Mouse (Mus musculus) hindbrain, embryonic 10.5 days (tissue): Measurements from ENCODE around the gene Man1a. TPM values are rescaled to one million over a fixed set of nuclear protein-coding genes. Genes with fewer than 3 reads are reported as not detected.

ENCODE experiments used
- DNase-seq: peaks from one replicate; pipeline ENCODE4 v3.0.0-alpha.2; 2017; ENCODE audit warnings: low spot score
- H3K27ac ChIP-seq: fragments of 300-500 bp; sonication (generic); 2 replicates; pipeline ENCODE4 v1.5.1; 2016; ENCODE audit warnings: mild to moderate bottlenecking, moderate library complexity
- H3K27me3 ChIP-seq: fragments of 300-500 bp; sonication (generic); 2 replicates; pipeline ENCODE4 v1.6.1; 2016; ENCODE audit warnings: mild to moderate bottlenecking; ENCODE audit not compliant: poor library complexity, insufficient read depth, severe bottlenecking
- H3K36me3 ChIP-seq: fragments of 300-500 bp; sonication (generic); 2 replicates; pipeline ENCODE4 v1.6.1; 2016; ENCODE audit warnings: mild to moderate bottlenecking, moderate library complexity
- H3K4me1 ChIP-seq: fragments of 300-500 bp; sonication (generic); replicated peaks from 2 replicates; pipeline ENCODE4 v1.6.1; 2016; ENCODE audit warnings: mild to moderate bottlenecking
- H3K4me3 ChIP-seq: fragments of 300-500 bp; sonication (generic); 2 replicates; pipeline ENCODE4 v1.5.1; 2016; ENCODE audit warnings: mild to moderate bottlenecking, moderate library complexity
- H3K9me3 ChIP-seq: fragments of 300-500 bp; sonication (generic); 2 replicates; pipeline ENCODE4 v1.6.1; 2016; ENCODE audit warnings: mild to moderate bottlenecking, moderate library complexity
- WGBS: fragments of 180-500 bp; shearing (Covaris S2); methylation state at CpG from one replicate; pipeline ENCODE4 v1.1.7; 2016; 5-methylcytosine and 5-hydroxymethylcytosine counted together
- polyA plus RNA-seq: library from polyadenylated mRNA; unstranded; fragments of >200 nt; fragmentation: Nextera tagmentation; extraction: Ambion mirVana; gene quantifications from 2 replicates; pipeline ENCODE4 v1.2.1, GENCODE M21; 2016

Gene Man1a
- polyA plus RNA-seq, 1 experiment from 2014 or later: 2.1 TPM

DNA sequence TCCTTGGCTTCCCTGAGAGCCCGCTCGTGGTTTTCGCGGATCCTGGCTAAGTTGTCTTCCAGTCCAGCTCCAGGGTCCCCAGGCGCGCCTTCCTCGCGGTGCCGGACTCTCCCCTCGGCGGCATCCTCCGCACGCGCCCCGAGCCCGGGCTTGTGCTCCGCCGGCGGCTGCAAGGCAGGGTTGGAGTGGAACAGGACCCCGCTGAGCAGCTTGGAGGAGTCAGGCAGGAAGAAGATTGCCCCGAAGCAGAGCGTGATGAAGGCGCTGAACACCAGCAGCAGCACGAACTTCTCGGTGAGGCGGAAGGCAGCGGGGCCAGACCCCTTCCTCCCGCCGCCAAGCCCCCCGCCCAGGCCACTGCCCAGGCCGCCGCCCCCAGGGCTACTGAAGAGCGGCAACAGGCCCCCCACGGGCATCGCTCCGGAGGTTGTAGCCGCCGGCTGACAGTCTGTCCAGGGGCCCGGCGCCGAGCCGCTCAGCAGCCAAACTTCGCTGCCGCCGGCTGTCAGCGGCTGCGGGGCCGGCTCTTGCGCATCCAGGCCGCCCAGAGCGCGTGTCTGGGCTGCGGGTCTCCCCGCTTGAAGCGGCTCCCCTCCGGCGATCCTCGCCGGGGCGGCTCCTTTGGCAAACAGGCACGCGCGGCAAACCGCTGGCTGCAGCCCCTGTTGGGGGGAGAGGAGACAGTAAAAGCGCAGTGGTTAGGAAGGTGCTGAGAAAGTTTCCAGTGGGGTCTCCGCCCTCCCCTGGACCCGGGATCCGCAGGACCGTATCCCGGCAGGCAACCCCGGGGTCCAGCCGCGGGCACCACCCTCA, 1.6 kb downstream of the Man1a start:
- no peaks in the 10 kb centered on the region for H3K36me3 ChIP-seq
- peaks cover 23% of the 10 kb centered on the region for H3K4me1 ChIP-seq
- H3K27ac ChIP-seq: peak overlapping the region; percentile 81
- no peaks in the 10 kb centered on the region for H3K9me3 ChIP-seq
- DNase-seq: peak; percentile 71
- WGBS: under 1% methylated on average over 73 of the region's 73 CpGs
- peak overlapping the region; percentile 84 for H3K4me3 ChIP-seq
- H3K27me3 ChIP-seq: peaks cover 19% of the 10 kb centered on the region

DNA sequence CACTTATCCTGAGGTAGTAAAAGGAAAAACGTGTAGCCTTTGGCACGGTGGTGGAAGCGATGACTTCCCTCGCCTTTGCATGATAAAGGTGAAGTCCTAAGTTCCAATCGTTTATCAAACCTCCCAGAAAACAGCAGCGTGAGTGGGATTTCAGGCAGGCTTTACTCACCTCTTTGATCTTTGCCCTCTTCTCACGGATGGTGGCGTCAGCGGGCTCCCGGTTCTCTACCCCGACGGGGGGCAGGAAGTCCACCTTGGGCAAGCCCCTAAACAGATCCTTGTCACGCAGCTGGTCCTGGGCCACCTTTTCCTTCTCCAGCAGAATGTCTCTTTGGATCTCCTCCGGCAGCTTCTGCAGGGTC, 2.2 kb downstream of the Man1a start:
- H3K27me3 ChIP-seq: peaks cover 19% of the 10 kb centered on the region
- peak overlapping the region; percentile 84 for H3K4me3 ChIP-seq
- DNase-seq: no peak
- H3K4me1 ChIP-seq: peaks cover 23% of the 10 kb centered on the region
- H3K9me3 ChIP-seq: no peaks in the 10 kb centered on the region
- H3K27ac ChIP-seq: peak overlapping the region; percentile 81; the same call in 1 of the 2 replicates
- under 1% methylated on average over 14 of the region's 14 CpGs for WGBS
- H3K36me3 ChIP-seq: no peaks in the 10 kb centered on the region

GRCm38 (mm10) chr10:54073641-54074203, 2.7 kb downstream of the Man1a start:
- H3K4me1 ChIP-seq: peaks cover 23% of the 10 kb centered on the region
- no peak for DNase-seq
- 72% methylated on average over 6 of the region's 6 CpGs for WGBS

GRCm38 (mm10) chr10:54072336-54072735, 4.1 kb downstream of the Man1a start:
- Histone ChIP-seq H3K27ac (no peak overlapping the region), H3K4me3 (no peak overlapping the region), H3K36me3 (no peaks in the 10 kb centered on the region), H3K4me1 (peaks cover 23% of the 10 kb centered on the region), H3K9me3 (no peaks in the 10 kb centered on the region), H3K27me3 (peaks cover 19% of the 10 kb centered on the region)
- 89% methylated on average over 2 of the region's 2 CpGs for WGBS
- no peak for DNase-seq

More at GRCm38 (mm10) chr10:54073641-54074203, 2.7 kb downstream of the Man1a start:
- Histone ChIP-seq H3K9me3 (no peaks in the 10 kb centered on the region), H3K4me3 (peak overlapping the region; percentile 84), H3K36me3 (no peaks in the 10 kb centered on the region), H3K27ac (no peak overlapping the region), H3K27me3 (peaks cover 19% of the 10 kb centered on the region)

- Histone ChIP-seq H3K27ac (no peak overlapping the region), H3K9me3 (no peaks in the 10 kb centered on the region), H3K36me3 (no peaks in the 10 kb centered on the region), H3K4me3 (no peak overlapping the region), H3K27me3 (peaks cover 19% of the 10 kb centered on the region), H3K4me1 (peaks cover 15% of the 10 kb centered on the region)
- no peak for DNase-seq
- WGBS: 84% methylated on average over 5 of the region's 5 CpGs
Observed at GRCm38 (mm10) chr10:54070496-54070895, 5.9 kb downstream of the Man1a start.

DNA sequence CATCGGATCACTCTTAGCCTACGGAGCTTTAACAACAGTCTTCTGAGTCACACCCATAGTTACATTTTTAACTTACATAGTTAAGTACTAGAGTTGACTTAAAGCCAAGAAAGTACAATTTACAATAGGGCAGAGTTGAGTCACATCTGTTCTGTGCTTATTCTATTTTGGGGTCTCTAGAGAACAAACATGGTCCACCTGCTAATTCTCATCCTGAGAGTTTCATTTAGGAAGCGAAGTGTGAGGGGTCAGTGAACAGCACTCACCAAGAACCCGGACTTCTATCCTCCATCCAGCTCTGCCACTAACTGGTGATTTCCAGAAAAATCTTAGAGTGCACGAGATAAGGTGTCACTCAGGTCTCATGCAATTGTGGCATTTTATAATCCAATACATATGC, 7.0 kb downstream of the Man1a start:
- Histone ChIP-seq H3K27ac (no peak overlapping the region), H3K9me3 (no peaks in the 10 kb centered on the region), H3K27me3 (peaks cover 19% of the 10 kb centered on the region), H3K36me3 (no peaks in the 10 kb centered on the region), H3K4me1 (peaks cover 8% of the 10 kb centered on the region), H3K4me3 (no peak overlapping the region)
- DNase-seq: no peak
- WGBS: 92% methylated on average over 5 of the region's 5 CpGs

DNA sequence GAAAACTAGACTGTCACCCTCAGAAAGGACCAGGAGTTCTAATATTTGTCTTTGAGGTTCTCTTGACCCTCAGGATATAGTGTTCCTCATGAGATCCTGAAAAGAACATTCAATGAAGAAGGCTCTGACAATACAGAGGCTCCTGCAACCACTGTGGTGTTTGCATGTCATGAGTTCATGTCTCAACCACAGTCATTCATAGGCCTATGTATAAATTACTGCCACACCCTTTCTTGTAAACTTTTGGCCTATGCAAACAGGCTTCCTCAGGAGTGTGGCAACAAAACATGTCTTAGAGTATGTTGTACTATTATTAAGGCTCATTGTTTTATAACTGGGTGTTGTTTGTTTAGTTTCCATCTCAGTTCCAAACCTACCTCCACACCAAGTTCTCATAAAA, 9.7 kb downstream of the Man1a start:
- Histone ChIP-seq H3K9me3 (no peaks in the 10 kb centered on the region), H3K27ac (no peak overlapping the region), H3K27me3 (no peaks in the 10 kb centered on the region), H3K4me3 (no peak overlapping the region), H3K36me3 (no peaks in the 10 kb centered on the region), H3K4me1 (no peaks in the 10 kb centered on the region)
- DNase-seq: no peak

DNA sequence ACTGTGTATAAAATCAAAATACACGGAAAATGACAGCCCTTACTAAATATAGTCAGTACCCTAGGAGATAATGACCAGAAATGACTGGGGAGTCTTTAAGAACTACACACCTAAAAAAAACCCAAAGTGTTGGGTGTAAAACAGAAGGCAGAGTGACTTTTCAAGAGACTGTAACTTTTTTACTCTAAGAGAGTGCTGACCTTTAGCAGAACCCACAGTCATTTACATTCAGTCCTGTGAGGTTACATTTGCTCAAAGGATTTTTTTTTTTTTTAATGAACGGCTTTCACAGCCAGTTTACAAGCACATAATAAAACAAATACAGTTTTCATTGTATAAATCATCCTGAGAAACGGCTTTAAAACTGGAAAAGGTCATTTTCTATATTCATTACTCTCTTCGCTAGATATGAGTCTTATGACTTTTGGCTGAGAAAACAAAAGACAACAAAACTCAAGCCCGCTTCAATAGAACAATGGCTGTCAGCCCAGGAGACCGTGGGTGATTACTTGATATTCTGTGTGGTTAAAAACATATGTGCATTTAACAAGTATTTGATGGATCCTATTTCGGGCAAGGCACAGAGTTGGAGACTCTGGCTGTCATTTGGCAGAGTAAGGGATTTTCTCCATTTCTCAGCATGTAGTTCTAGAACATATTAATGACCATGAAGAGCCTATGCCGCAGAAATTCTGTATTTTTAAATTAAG, 12.7 kb downstream of the Man1a start:
- H3K9me3 ChIP-seq: no peaks in the 10 kb centered on the region
- H3K4me1 ChIP-seq: peaks cover 12% of the 10 kb centered on the region
- no peak overlapping the region for H3K4me3 ChIP-seq
- DNase-seq: no peak
- WGBS: 77% methylated on average over 8 of the region's 8 CpGs
- H3K36me3 ChIP-seq: no peaks in the 10 kb centered on the region
- no peaks in the 10 kb centered on the region for H3K27me3 ChIP-seq
- no peak overlapping the region for H3K27ac ChIP-seq

DNA sequence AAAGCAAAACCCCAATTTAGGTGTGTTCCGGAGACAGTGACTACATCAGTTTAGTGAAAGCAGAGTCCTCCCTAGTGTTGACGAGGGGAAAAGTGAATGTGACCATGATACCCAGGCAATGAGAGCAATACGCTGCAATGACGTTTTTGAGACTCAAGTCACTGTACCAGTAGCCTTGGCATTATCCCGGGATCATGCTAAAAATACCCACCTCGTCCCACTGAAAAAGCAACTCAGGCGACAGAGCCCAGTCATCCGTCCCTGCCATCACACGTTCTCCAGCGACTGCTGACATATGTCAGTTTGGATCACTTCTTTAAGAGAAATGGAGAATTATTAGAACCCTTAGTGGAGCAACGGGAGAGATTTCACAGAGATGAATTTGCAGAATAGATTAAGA, 13.6 kb downstream of the Man1a start:
- H3K27me3 ChIP-seq: no peaks in the 10 kb centered on the region
- H3K9me3 ChIP-seq: no peaks in the 10 kb centered on the region
- WGBS: 88% methylated on average over 11 of the region's 11 CpGs
- no peak overlapping the region for H3K4me3 ChIP-seq
- no peak for DNase-seq
- H3K27ac ChIP-seq: no peak overlapping the region
- H3K36me3 ChIP-seq: no peaks in the 10 kb centered on the region
- H3K4me1 ChIP-seq: peaks cover 13% of the 10 kb centered on the region

- H3K36me3 ChIP-seq: no peaks in the 10 kb centered on the region
- H3K4me1 ChIP-seq: peaks cover 13% of the 10 kb centered on the region
- 93% methylated on average over 4 of the region's 4 CpGs for WGBS
- H3K4me3 ChIP-seq: no peak overlapping the region
- no peak for DNase-seq
- no peaks in the 10 kb centered on the region for H3K9me3 ChIP-seq
- no peaks in the 10 kb centered on the region for H3K27me3 ChIP-seq
- H3K27ac ChIP-seq: no peak overlapping the region
Observed at GRCm38 (mm10) chr10:54061159-54061558, 15.2 kb downstream of the Man1a start.

GRCm38 (mm10) chr10:54060587-54060986, 15.8 kb downstream of the Man1a start:
- DNase-seq: no peak
- Histone ChIP-seq H3K4me3 (no peak overlapping the region), H3K4me1 (peaks cover 13% of the 10 kb centered on the region), H3K9me3 (no peaks in the 10 kb centered on the region), H3K27ac (no peak overlapping the region), H3K36me3 (no peaks in the 10 kb centered on the region), H3K27me3 (no peaks in the 10 kb centered on the region)
- WGBS: 83% methylated on average over 7 of the region's 7 CpGs

DNA sequence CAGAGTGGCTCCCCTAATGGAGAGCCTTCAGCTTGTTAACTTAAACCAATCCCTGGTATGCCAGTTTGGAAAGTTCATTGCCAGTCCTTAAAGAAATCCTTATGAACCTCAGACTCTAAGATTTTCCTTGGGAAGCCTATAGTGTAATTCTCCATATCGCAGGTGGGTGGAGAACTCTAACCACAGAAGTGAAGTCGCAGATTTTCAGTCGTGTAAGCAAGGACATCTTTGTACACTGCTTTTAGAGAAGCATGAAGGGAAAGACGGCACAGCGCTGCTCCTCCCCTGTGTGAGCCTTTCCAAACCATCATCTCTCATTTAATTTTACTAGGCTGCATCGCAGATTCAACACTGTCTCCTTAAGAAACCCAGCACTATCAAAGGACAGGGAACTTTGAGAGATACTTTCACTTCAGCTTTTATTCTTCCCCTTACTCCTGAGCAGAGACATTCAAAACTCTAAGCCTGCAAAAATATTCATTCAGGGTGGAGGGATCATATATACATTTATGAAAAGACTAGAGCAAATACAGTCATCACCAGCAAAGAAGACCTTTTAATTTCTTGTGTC, 16.6 kb downstream of the Man1a start:
- Histone ChIP-seq H3K4me3 (no peak overlapping the region), H3K4me1 (peaks cover 13% of the 10 kb centered on the region), H3K36me3 (no peaks in the 10 kb centered on the region), H3K27ac (no peak overlapping the region), H3K27me3 (no peaks in the 10 kb centered on the region), H3K9me3 (no peaks in the 10 kb centered on the region)
- no peak for DNase-seq
- 67% methylated on average over 6 of the region's 6 CpGs for WGBS

GRCm38 (mm10) chr10:54059092-54059496, 17.3 kb downstream of the Man1a start:
- DNase-seq: peak; percentile 41

More at GRCm38 (mm10) chr10:54059092-54059496, 17.3 kb downstream of the Man1a start:
- Histone ChIP-seq H3K4me1 (peaks cover 13% of the 10 kb centered on the region), H3K27ac (no peak overlapping the region; the same call in 1 of the 2 replicates), H3K27me3 (no peaks in the 10 kb centered on the region), H3K4me3 (no peak overlapping the region), H3K9me3 (no peaks in the 10 kb centered on the region), H3K36me3 (no peaks in the 10 kb centered on the region)
- 9% methylated on average over 3 of the region's 3 CpGs for WGBS
